Comparison of ENCODE assay signal across 11 mouse cellular contexts in the genomic region with DNA sequence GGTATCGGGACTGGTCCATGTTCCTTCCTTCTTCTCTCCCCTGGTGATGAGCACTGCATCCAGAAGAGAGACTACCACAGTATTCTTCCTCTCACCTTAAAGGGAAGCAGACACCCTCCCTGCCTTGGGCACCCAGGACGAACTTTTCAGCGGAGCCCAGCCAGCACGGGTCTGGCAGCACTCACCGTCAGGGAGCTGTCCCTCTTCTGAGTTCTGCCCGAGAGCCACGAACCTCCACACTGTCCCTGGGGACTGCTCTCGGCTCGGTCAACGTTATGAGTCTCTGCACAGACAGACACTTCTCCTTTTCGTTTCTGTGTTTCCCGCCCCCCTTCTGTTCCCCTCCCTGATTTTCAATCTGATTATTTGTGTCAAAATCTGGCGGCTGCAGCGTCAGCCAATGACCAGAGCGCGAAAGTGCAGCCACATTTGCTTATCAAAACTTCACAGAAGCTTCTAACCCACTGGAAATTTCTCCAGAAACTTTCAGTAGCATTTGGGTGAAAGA. TPM values are rescaled to one million over a fixed set of nuclear protein-coding genes. Genes with fewer than 3 reads are reported as not detected.
A peak's percentile ranks its signal among the peaks of the same experiment; 100 is the strongest.
DNase-seq lines count a peak whose midpoint lies in the region; ATAC-seq lines count a peak whose summit lies in the region.
"Had no signal": no experiment of that assay in that cellular context is flagged by ENCODE, and none has a peak within 500 bp of the region (broad histone marks: within the 10 kb centered on the region; RNA-seq: fewer than 3 reads in every experiment).

A gene (minus strand): TSS at position 319 of the 508 bp plus-strand sequence.

- H3K27ac ChIP-seq in midbrain, embryonic 11.5 days (ENCODE audit: low read depth, low read length), result no peak within 1 kb of the TSS
- H3K27ac ChIP-seq in midbrain, embryonic 15.5 days, result no peak within 1 kb of the TSS
- H3K27ac ChIP-seq in liver, embryonic 15.5 days (replicated peaks), result peak within 1 kb of the TSS; percentile 97
- H3K27ac ChIP-seq: lung, embryonic 15.5 days had no signal

- DNase-seq in midbrain, embryonic 11.5 days (ENCODE audit: low spot score, missing footprints), result peak; percentile 86
- peak; percentile 73 to 83 for DNase-seq in spleen, postnatal 4 days (ENCODE audit: low spot score in 2 of 2)
- DNase-seq in testis, postnatal 10 days (ENCODE audit: low spot score), result no peak
- DNase-seq in ovary, postnatal 36 days (ENCODE audit: low spot score), result no peak
- DNase-seq in cerebellum, postnatal 36 days, result no peak

- H3K9me3 ChIP-seq in midbrain, embryonic 11.5 days (ENCODE audit: control insufficient read depth, low read length), result no peaks in the 10 kb centered on the region
- H3K9me3 ChIP-seq in midbrain, embryonic 15.5 days, result no peaks in the 10 kb centered on the region
- H3K9me3 ChIP-seq in liver, embryonic 15.5 days (replicated peaks), result no peaks in the 10 kb centered on the region
- H3K9me3 ChIP-seq: lung, embryonic 15.5 days had no signal

- no peaks in the 10 kb centered on the region for H3K36me3 ChIP-seq in midbrain, embryonic 11.5 days (ENCODE audit: control insufficient read depth, insufficient read depth, low read length)
- H3K36me3 ChIP-seq in midbrain, embryonic 15.5 days (replicated peaks), result no peaks in the 10 kb centered on the region
- H3K36me3 ChIP-seq in liver, embryonic 15.5 days (replicated peaks), result peaks cover 19% of the 10 kb centered on the region
- H3K36me3 ChIP-seq: lung, embryonic 15.5 days had no signal

- H3K4me2 ChIP-seq in midbrain, embryonic 11.5 days, result peak within 1 kb of the TSS; percentile 10; the same call in 1 of the 2 replicates
- no peak within 1 kb of the TSS for H3K4me2 ChIP-seq in midbrain, embryonic 15.5 days
- H3K4me2 ChIP-seq in liver, embryonic 15.5 days, result peak within 1 kb of the TSS; percentile 74
- H3K4me2 ChIP-seq: lung, embryonic 15.5 days had no signal

- no peak within 1 kb of the TSS for H3K9ac ChIP-seq in midbrain, embryonic 11.5 days (ENCODE audit: low read length)
- no peak within 1 kb of the TSS for H3K9ac ChIP-seq in midbrain, embryonic 15.5 days
- H3K9ac ChIP-seq in liver, embryonic 15.5 days, result peak within 1 kb of the TSS; percentile 79
- H3K9ac ChIP-seq: lung, embryonic 15.5 days had no signal

- peaks cover 19% of the 10 kb centered on the region for H3K27me3 ChIP-seq in midbrain, embryonic 11.5 days (ENCODE audit: control insufficient read depth, insufficient read depth, low read length)
- peaks cover 15% of the 10 kb centered on the region for H3K27me3 ChIP-seq in midbrain, embryonic 15.5 days (replicated peaks)
- H3K27me3 ChIP-seq in liver, embryonic 15.5 days, result no peaks in the 10 kb centered on the region; the same call in 1 of the 2 replicates

- 0 out of 2 replicates have a peak, but pooled peaks cover 4% of the 10 kb centered on the region for H3K4me1 ChIP-seq in midbrain, embryonic 11.5 days (ENCODE audit: control insufficient read depth, insufficient read depth, low read length)
- H3K4me1 ChIP-seq in midbrain, embryonic 15.5 days, result no peaks in the 10 kb centered on the region
- peaks cover 51% of the 10 kb centered on the region for H3K4me1 ChIP-seq in liver, embryonic 15.5 days (replicated peaks)
- H3K4me1 ChIP-seq: lung, embryonic 15.5 days had no signal

- peak within 1 kb of the TSS; percentile 4; the same call in 1 of the 2 replicates for H3K4me3 ChIP-seq in midbrain, embryonic 11.5 days (ENCODE audit: low read depth, low read length)
- H3K4me3 ChIP-seq in midbrain, embryonic 15.5 days, result no peak within 1 kb of the TSS
- peak within 1 kb of the TSS; percentile 80 for H3K4me3 ChIP-seq in liver, embryonic 15.5 days (replicated peaks)
- H3K4me3 ChIP-seq: lung, embryonic 15.5 days had no signal

- WGBS in midbrain, embryonic 11.5 days, result 5% methylated on average over 16 of the region's 16 CpGs
- 7% methylated on average over 16 of the region's 16 CpGs for WGBS in midbrain, embryonic 15.5 days
- 2% methylated on average over 16 of the region's 16 CpGs for WGBS in liver, embryonic 15.5 days (ENCODE audit: insufficient replicate concordance)

- no peak for ATAC-seq in midbrain, embryonic 11.5 days (ENCODE audit: low FRiP score)
- ATAC-seq in midbrain, embryonic 15.5 days (replicated peaks), result no peak
- peak; percentile 51 for ATAC-seq in erythroid progenitor cell, adult 5-6 weeks (replicated peaks; ENCODE audit: low FRiP score, poor library complexity, severe bottlenecking)
- no peak for ATAC-seq in liver, embryonic 15.5 days (ENCODE audit: insufficient read depth)

RNA-seq across cellular contexts. Expression of the gene that starts here (rescaled TPM):
- 2.8 and 3.3 TPM in 2 replicates for polyA plus RNA-seq in midbrain, embryonic 11.5 days (2014; fragmentation: Nextera tagmentation; extraction: Ambion mirVana)
- polyA plus RNA-seq in midbrain, embryonic 15.5 days (2015; fragmentation: Nextera tagmentation; extraction: Ambion mirVana), result not detected in 2 replicates
- total RNA-seq in erythroid progenitor cell, adult 5-6 weeks (2015; ENCODE audit: low replicate concordance), result 123 and 130 TPM in 2 replicates
- 77.8 and 88.3 TPM in 2 replicates for total RNA-seq in erythroid progenitor cell, adult 5-6 weeks (2017; ENCODE audit: low replicate concordance)
- 88.2 and 91.9 TPM in 2 replicates for polyA plus RNA-seq in liver, embryonic 15.5 days (2015; fragmentation: Nextera tagmentation; extraction: Ambion mirVana)
- total RNA-seq: adrenal gland, postnatal 36 days; gastrocnemius, adult 18-20 months had no signal

Comparison
In these comparisons a context has a peak if more than half of its experiments do, and no peak if none do; other contexts are left out.
1. RNA of the gene that starts here (polyA plus RNA-seq): 88.2 to 91.9 TPM in liver, embryonic 15.5 days; 2.8 to 3.3 TPM in midbrain, embryonic 11.5 days and not detected in midbrain, embryonic 15.5 days; every median in the first group is over 10 times any median in the second.
2. DNase-seq: peak in midbrain, embryonic 11.5 days (single experiment) and spleen, postnatal 4 days (2 of 2); none in testis, postnatal 10 days (single experiment), ovary, postnatal 36 days (single experiment) and cerebellum, postnatal 36 days (0 of 2).